Mouse (Mus musculus) lung, postnatal 0 days (tissue): ENCODE results near the gene Rnf24. TPM values are rescaled to one million over a fixed set of nuclear protein-coding genes. Genes with fewer than 3 reads are reported as not detected.

Experiments used
- ATAC-seq: fragments of 200-750 bp; cut with Nextera tagmentation; 2 replicates; pipeline ENCODE4 v1.8.0; 2017; ENCODE audit warnings: moderate library complexity
- DNase-seq: peaks from one replicate; pipeline ENCODE4 v3.0.0-alpha.2; 2016; ENCODE audit warnings: low spot score
- H3K27ac ChIP-seq: fragments of 300-500 bp; sonication (generic); 2 replicates; pipeline ENCODE4 v1.5.1; 2014; ENCODE audit warnings: antibody characterized with exemption, mild to moderate bottlenecking, low read length, mixed read lengths
- H3K27me3 ChIP-seq: fragments of 300-500 bp; sonication (generic); replicated peaks from 2 replicates; pipeline ENCODE4 v1.6.1; 2014; ENCODE audit warnings: low read length, mixed read lengths; ENCODE audit not compliant: insufficient read depth
- H3K36me3 ChIP-seq: fragments of 300-500 bp; sonication (generic); 2 replicates; pipeline ENCODE4 v1.6.1; 2014; ENCODE audit warnings: low read length, mixed read lengths; ENCODE audit not compliant: insufficient read depth
- H3K4me1 ChIP-seq: fragments of 300-500 bp; sonication (generic); 2 replicates; pipeline ENCODE4 v1.6.1; 2014; ENCODE audit warnings: antibody characterized with exemption, low read depth, low read length, mixed read lengths; ENCODE audit not compliant: insufficient read depth
- H3K4me2 ChIP-seq: fragments of 300-500 bp; sonication (generic); replicated peaks from 2 replicates; pipeline ENCODE4 v1.6.1; 2014; ENCODE audit warnings: low read depth, mild to moderate bottlenecking, low read length, moderate library complexity, mixed read lengths
- H3K4me3 ChIP-seq: fragments of 300-500 bp; sonication (generic); 2 replicates; pipeline ENCODE4 v1.5.1; 2014; ENCODE audit warnings: low read depth, low read length
- H3K9ac ChIP-seq: fragments of 300-500 bp; sonication (generic); replicated peaks from 2 replicates; pipeline ENCODE4 v1.6.1; 2014; ENCODE audit warnings: low read depth, mild to moderate bottlenecking
- H3K9me3 ChIP-seq: fragments of 300-500 bp; sonication (generic); 2 replicates; pipeline ENCODE4 v1.6.1; 2016; ENCODE audit warnings: low read length, mixed read lengths
- CTCF ChIP-seq: IDR thresholded peaks from 2 replicates; pipeline ENCODE4 v1.5.1; 2016; ENCODE audit warnings: antibody characterized with exemption, mild to moderate bottlenecking
- EP300 ChIP-seq: IDR thresholded peaks from 2 replicates; pipeline ENCODE4 v1.6.1; 2016; ENCODE audit warnings: antibody characterized with exemption, mild to moderate bottlenecking, control low read depth
- WGBS: fragments of 180-500 bp; shearing (Covaris S2); extraction: QIAGEN DNeasy Blood & Tissue Kit; methylation state at CpG from one replicate; pipeline ENCODE4 v1.1.7; 2014; 5-methylcytosine and 5-hydroxymethylcytosine counted together
- polyA plus RNA-seq: library from polyadenylated mRNA; unstranded; fragments of >200 nt; fragmentation: Nextera tagmentation; extraction: Ambion mirVana; gene quantifications from 2 replicates; pipeline ENCODE4 v1.2.1, GENCODE M21; 2015

Gene Rnf24
- polyA plus RNA-seq, 1 experiment from 2014 or later, result 1.3 TPM

GRCm38 (mm10) chr2:131350301-131350700, 2.4 kb downstream of the Rnf24 start:
- no peaks in the 10 kb centered on the region for H3K36me3 ChIP-seq
- peaks cover 5% of the 10 kb centered on the region; the same call in 1 of the 2 replicates for H3K4me1 ChIP-seq
- H3K9me3 ChIP-seq, result no peaks in the 10 kb centered on the region
- no peak for DNase-seq
- no peak overlapping the region for H3K4me2 ChIP-seq
- no peak for TF ChIP-seq CTCF
- TF ChIP-seq EP300, result no peak
- H3K27me3 ChIP-seq, result no peaks in the 10 kb centered on the region
- H3K9ac ChIP-seq, result no peak overlapping the region
- WGBS, result 84% methylated on average over 6 of the region's 6 CpGs
- ATAC-seq, result no peak
- no peak overlapping the region for H3K27ac ChIP-seq
- H3K4me3 ChIP-seq, result no peak overlapping the region

- TF ChIP-seq EP300 (no peak), CTCF (no peak)
- Histone ChIP-seq H3K27ac (no peak overlapping the region), H3K4me1 (no peaks in the 10 kb centered on the region), H3K9ac (no peak overlapping the region), H3K4me3 (no peak overlapping the region), H3K36me3 (no peaks in the 10 kb centered on the region), H3K4me2 (no peak overlapping the region), H3K9me3 (no peaks in the 10 kb centered on the region), H3K27me3 (no peaks in the 10 kb centered on the region)
- ATAC-seq, result no peak
- no peak for DNase-seq
- 34% methylated on average over 3 of the region's 3 CpGs for WGBS
Observed at GRCm38 (mm10) chr2:131345556-131345955, 7.1 kb downstream of the Rnf24 start.

- no peak overlapping the region for H3K4me2 ChIP-seq
- no peak for DNase-seq
Observed at GRCm38 (mm10) chr2:131344449-131344848, 8.2 kb downstream of the Rnf24 start.

GRCm38 (mm10) chr2:131337602-131338001, 15.1 kb downstream of the Rnf24 start:
- peak; percentile 32 for DNase-seq
- 84% methylated on average over 6 of the region's 6 CpGs for WGBS
- no peaks in the 10 kb centered on the region for H3K9me3 ChIP-seq

More at GRCm38 (mm10) chr2:131344449-131344848, 8.2 kb downstream of the Rnf24 start:
- H3K9me3 ChIP-seq, result no peaks in the 10 kb centered on the region
- no peak for TF ChIP-seq CTCF
- TF ChIP-seq EP300, result no peak
- 68% methylated on average over 3 of the region's 3 CpGs for WGBS
- H3K9ac ChIP-seq, result no peak overlapping the region
- H3K36me3 ChIP-seq, result no peaks in the 10 kb centered on the region
- no peak overlapping the region for H3K4me3 ChIP-seq
- H3K27me3 ChIP-seq, result no peaks in the 10 kb centered on the region
- no peak overlapping the region for H3K27ac ChIP-seq
- H3K4me1 ChIP-seq, result no peaks in the 10 kb centered on the region
- ATAC-seq, result peak; percentile 28; the same call in 1 of the 2 replicates

GRCm38 (mm10) chr2:131330548-131330947, 22.1 kb downstream of the Rnf24 start:
- no peaks in the 10 kb centered on the region for H3K27me3 ChIP-seq
- no peak overlapping the region for H3K4me2 ChIP-seq
- no peaks in the 10 kb centered on the region for H3K9me3 ChIP-seq
- no peaks in the 10 kb centered on the region for H3K4me1 ChIP-seq
- H3K4me3 ChIP-seq, result no peak overlapping the region
- DNase-seq (no peak), ATAC-seq (no peak)
- WGBS, result 92% methylated on average over 3 of the region's 3 CpGs
- no peak overlapping the region for H3K27ac ChIP-seq
- TF ChIP-seq EP300 (no peak), CTCF (no peak)
- no peaks in the 10 kb centered on the region for H3K36me3 ChIP-seq
- no peak overlapping the region for H3K9ac ChIP-seq

More at GRCm38 (mm10) chr2:131337602-131338001, 15.1 kb downstream of the Rnf24 start:
- no peaks in the 10 kb centered on the region for H3K27me3 ChIP-seq
- H3K4me3 ChIP-seq, result no peak overlapping the region
- ATAC-seq, result no peak
- H3K4me2 ChIP-seq, result no peak overlapping the region
- no peaks in the 10 kb centered on the region for H3K4me1 ChIP-seq
- H3K27ac ChIP-seq, result no peak overlapping the region
- H3K36me3 ChIP-seq, result no peaks in the 10 kb centered on the region
- no peak for TF ChIP-seq EP300
- TF ChIP-seq CTCF, result no peak
- no peak overlapping the region for H3K9ac ChIP-seq

- H3K4me2 ChIP-seq, result no peak overlapping the region
- H3K9ac ChIP-seq, result no peak overlapping the region
- H3K27me3 ChIP-seq, result no peaks in the 10 kb centered on the region
- H3K4me1 ChIP-seq, result no peaks in the 10 kb centered on the region
- 93% methylated on average over 1 of the region's 1 CpGs for WGBS
- no peaks in the 10 kb centered on the region for H3K36me3 ChIP-seq
- ATAC-seq (no peak), DNase-seq (no peak)
- no peak overlapping the region for H3K27ac ChIP-seq
- TF ChIP-seq EP300 (no peak), CTCF (no peak)
- H3K4me3 ChIP-seq, result no peak overlapping the region
- H3K9me3 ChIP-seq, result no peaks in the 10 kb centered on the region
Observed at GRCm38 (mm10) chr2:131328981-131329380, 23.7 kb downstream of the Rnf24 start.

GRCm38 (mm10) chr2:131326044-131326443, 26.6 kb downstream of the Rnf24 start:
- ATAC-seq (no peak), DNase-seq (peak; percentile 22)
- no peaks in the 10 kb centered on the region for H3K4me1 ChIP-seq
- 32% methylated on average over 3 of the region's 3 CpGs for WGBS
- no peak for TF ChIP-seq EP300
- no peak for TF ChIP-seq CTCF
- no peaks in the 10 kb centered on the region for H3K27me3 ChIP-seq
- H3K4me2 ChIP-seq, result no peak overlapping the region
- no peaks in the 10 kb centered on the region for H3K36me3 ChIP-seq
- H3K9me3 ChIP-seq, result no peaks in the 10 kb centered on the region
- H3K27ac ChIP-seq, result no peak overlapping the region
- no peak overlapping the region for H3K4me3 ChIP-seq
- no peak overlapping the region for H3K9ac ChIP-seq
